Mouse (Mus musculus) gastrocnemius, adult 18-20 months (tissue): ENCODE results near the gene Vsx2. TPM values are rescaled to one million over a fixed set of nuclear protein-coding genes. Genes with fewer than 3 reads are reported as not detected.

Experiments used
- total RNA-seq, 2 experiments: library from RNA; stranded (reverse); gene quantifications; 2 replicates each; pipeline ENCODE4 v1.2.3; 2021

Gene Vsx2
- total RNA-seq, 2 experiments from 2014 or later: not detected

Other genes with a start within 250 kb of the Vsx2 start
- 10 to 100 TPM; 20.4 to 25.4 TPM for gene Coq6, start 208.1 kb upstream of the Vsx2 start, total RNA-seq
- gene Fam161b, start 207.9 kb upstream of the Vsx2 start, total RNA-seq: 1 to 10 TPM in 1 of 2 experiments, under 1 TPM in 1; 1.00 to 1.1 TPM
- 10 to 100 TPM; 15.3 to 16.5 TPM for gene Entpd5, start 160.7 kb upstream of the Vsx2 start, total RNA-seq
- 1 to 10 TPM; 2.1 to 2.9 TPM for gene Bbof1, start 160.7 kb upstream of the Vsx2 start, total RNA-seq
- gene Rnf113a2, start 152.6 kb upstream of the Vsx2 start, total RNA-seq: 10 to 100 TPM; 11.7 to 12.5 TPM
- 100 to 1,000 TPM; 117 to 121 TPM for gene Aldh6a1, start 118.8 kb upstream of the Vsx2 start, total RNA-seq
- gene Lin52, start 118.3 kb upstream of the Vsx2 start, total RNA-seq: 1 to 10 TPM; 7.4 to 9.2 TPM
- 1 to 10 TPM; 4.9 to 5.1 TPM for gene Abcd4, start 47.7 kb downstream of the Vsx2 start, total RNA-seq
- not detected for gene Vrtn, start 71.3 kb downstream of the Vsx2 start, total RNA-seq
- gene Syndig1l, start 129.1 kb downstream of the Vsx2 start, total RNA-seq: not detected
- gene Npc2, start 203.4 kb downstream of the Vsx2 start, total RNA-seq: 10 to 100 TPM; 14.8 to 15.8 TPM
- 10 to 100 TPM; 46.8 to 48.2 TPM for gene Isca2, start 203.5 kb downstream of the Vsx2 start, total RNA-seq